Mouse (Mus musculus): ENCODE data around the gene Zswim9. TPM values are rescaled to one million over a fixed set of nuclear protein-coding genes. Genes with fewer than 3 reads are reported as not detected.

Zswim9 gene
- total RNA-seq (2014; rRNA removed) = 3.1 TPM in 2 replicates
- polyA plus RNA-seq (2012; rRNA removed) = 1.0 and 1.5 TPM in 2 replicates

DNA sequence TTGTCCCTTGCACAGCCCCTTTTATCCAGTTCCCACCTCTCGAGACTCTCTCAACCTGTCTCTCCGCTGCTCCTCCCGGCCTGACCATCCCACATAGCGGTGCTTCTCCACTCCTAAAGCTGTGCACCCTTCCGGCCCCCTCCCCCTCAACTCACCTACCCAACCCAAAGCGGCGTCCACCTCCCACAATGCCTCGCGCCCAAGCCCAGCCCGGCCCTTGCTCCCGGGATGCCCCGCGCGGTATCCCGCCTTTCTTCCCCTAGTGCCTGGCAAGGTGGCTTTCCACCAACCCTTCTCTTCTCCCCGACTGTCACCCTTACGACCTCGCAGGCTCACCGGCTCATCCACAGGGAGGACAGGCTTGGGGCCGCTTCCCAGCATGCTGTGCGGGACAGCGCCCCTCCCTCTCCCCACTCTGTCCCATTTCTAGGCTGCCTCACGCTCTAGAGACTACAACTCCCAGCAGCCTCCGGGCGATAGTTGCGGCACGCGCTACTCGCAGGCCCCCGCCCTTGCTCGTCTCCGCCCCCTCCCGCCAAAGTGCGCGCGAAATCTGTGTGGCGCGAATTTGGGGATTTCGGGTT, at the start of gene Zswim9:
Zswim9 (minus strand) TSS at position 414 of the 584 bp plus-strand sequence.
- 1% methylated on average over 39 of the region's 39 CpGs for WGBS
- Histone ChIP-seq H3K36me3 (ENCODE audit: control insufficient read depth, insufficient read depth, low read length) (peaks cover 4% of the 10 kb centered on the region; the same call in 1 of the 2 replicates), H3K4me1 (ENCODE audit: control insufficient read depth, insufficient read depth, low read length) (peaks cover 3% of the 10 kb centered on the region), H3K27me3 (ENCODE audit: control insufficient read depth, insufficient read depth, low read length) (no peaks in the 10 kb centered on the region), H3K9ac (ENCODE audit: low read depth, low read length) (peak within 1 kb of the TSS; percentile 66), H3K79me2 (ENCODE audit: control insufficient read depth, insufficient read depth, low read length) (no peaks in the 10 kb centered on the region), H3K27ac (replicated peaks; ENCODE audit: insufficient read depth, low read depth, low read length) (peak within 1 kb of the TSS; percentile 67), H3K4me3 (ENCODE audit: insufficient read depth, low read depth, low read length) (peak within 1 kb of the TSS; percentile 66)
- TF ChIP-seq POLR2A (IDR thresholded peaks at IDR 0.05; ENCODE audit: extremely low read depth, insufficient read depth, low read length) (0 out of 2 replicates have a peak, but pooled peaks have one; percentile 21), CTCF (IDR thresholded peaks at IDR 0.05; ENCODE audit: low read depth, low read length) (no peak)
- peak; percentile 84 for DNase-seq (ENCODE audit: extremely low read depth, low read depth, low spot score)

DNA sequence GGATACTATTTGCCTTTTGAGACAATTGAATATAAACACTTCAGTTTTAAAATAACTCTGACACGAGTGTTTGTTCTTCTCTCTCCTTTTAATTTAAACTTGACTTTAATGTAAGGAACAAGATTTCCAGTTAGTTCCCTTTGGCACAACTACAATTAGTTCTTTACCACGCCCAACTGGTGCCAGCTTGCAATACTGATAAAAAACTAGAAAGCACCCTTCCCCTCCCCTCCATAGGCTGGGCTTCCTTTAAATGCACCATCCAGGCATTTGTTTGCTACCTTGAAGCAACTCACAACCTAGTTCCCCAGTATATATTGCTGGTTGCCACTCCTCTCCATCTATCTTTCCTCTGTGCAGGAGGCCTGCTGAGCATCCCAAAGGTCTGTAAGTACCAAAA, 45.8 kb upstream of the Zswim9 start, which contains the start of gene Pla2g4c:
Pla2g4c (plus strand) TSS at position 340 of the 400 bp plus-strand sequence.
- no peak within 1 kb of the TSS for H3K4me3 ChIP-seq (ENCODE audit: insufficient read depth, low read depth, low read length)
- no peaks in the 10 kb centered on the region for H3K36me3 ChIP-seq (ENCODE audit: control insufficient read depth, insufficient read depth, low read length)
- TF ChIP-seq POLR2A (IDR thresholded peaks at IDR 0.05; ENCODE audit: extremely low read depth, insufficient read depth, low read length) (no peak), CTCF (IDR thresholded peaks at IDR 0.05; ENCODE audit: low read depth, low read length) (no peak)
- H3K4me1 ChIP-seq (ENCODE audit: control insufficient read depth, insufficient read depth, low read length) = no peaks in the 10 kb centered on the region
- no peaks in the 10 kb centered on the region for H3K79me2 ChIP-seq (ENCODE audit: control insufficient read depth, insufficient read depth, low read length)
- H3K27me3 ChIP-seq (ENCODE audit: control insufficient read depth, insufficient read depth, low read length) = no peaks in the 10 kb centered on the region
- no peak for DNase-seq (ENCODE audit: extremely low read depth, low read depth, low spot score)
- 92% methylated on average over 2 of the region's 2 CpGs for WGBS
- no peak within 1 kb of the TSS for H3K9ac ChIP-seq (ENCODE audit: low read depth, low read length)
- H3K27ac ChIP-seq (replicated peaks; ENCODE audit: insufficient read depth, low read depth, low read length) = no peak within 1 kb of the TSS

DNA sequence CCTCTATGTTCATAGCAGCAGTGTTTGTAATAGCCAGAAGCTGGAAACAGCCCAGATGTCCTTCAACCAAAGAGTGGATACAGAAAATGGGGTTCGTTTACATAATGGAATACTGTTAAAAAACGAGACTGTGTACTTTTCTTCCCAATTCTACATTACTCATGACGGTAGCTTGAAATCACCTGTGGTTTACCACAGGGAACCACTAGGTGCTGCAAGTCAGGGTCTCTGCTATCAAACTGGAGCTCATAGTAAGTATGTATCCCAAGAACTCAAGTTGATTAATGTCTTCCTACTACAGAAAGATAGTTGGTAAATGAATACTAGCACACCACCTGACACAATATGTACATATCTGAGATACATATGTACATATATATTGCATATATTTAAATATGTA, 42.9 kb upstream of the Zswim9 start:
- Histone ChIP-seq H3K27me3 (ENCODE audit: control insufficient read depth, insufficient read depth, low read length) (no peaks in the 10 kb centered on the region), H3K27ac (replicated peaks; ENCODE audit: insufficient read depth, low read depth, low read length) (no peak overlapping the region), H3K79me2 (ENCODE audit: control insufficient read depth, insufficient read depth, low read length) (no peaks in the 10 kb centered on the region), H3K9ac (ENCODE audit: low read depth, low read length) (no peak overlapping the region), H3K4me3 (ENCODE audit: insufficient read depth, low read depth, low read length) (no peak overlapping the region), H3K36me3 (ENCODE audit: control insufficient read depth, insufficient read depth, low read length) (no peaks in the 10 kb centered on the region), H3K4me1 (ENCODE audit: control insufficient read depth, insufficient read depth, low read length) (no peaks in the 10 kb centered on the region)
- no peak for TF ChIP-seq CTCF (IDR thresholded peaks at IDR 0.05; ENCODE audit: low read depth, low read length)
- TF ChIP-seq POLR2A (IDR thresholded peaks at IDR 0.05; ENCODE audit: extremely low read depth, insufficient read depth, low read length) = no peak
- DNase-seq (ENCODE audit: extremely low read depth, low read depth, low spot score) = no peak
- WGBS = 82% methylated on average over 3 of the region's 3 CpGs

DNA sequence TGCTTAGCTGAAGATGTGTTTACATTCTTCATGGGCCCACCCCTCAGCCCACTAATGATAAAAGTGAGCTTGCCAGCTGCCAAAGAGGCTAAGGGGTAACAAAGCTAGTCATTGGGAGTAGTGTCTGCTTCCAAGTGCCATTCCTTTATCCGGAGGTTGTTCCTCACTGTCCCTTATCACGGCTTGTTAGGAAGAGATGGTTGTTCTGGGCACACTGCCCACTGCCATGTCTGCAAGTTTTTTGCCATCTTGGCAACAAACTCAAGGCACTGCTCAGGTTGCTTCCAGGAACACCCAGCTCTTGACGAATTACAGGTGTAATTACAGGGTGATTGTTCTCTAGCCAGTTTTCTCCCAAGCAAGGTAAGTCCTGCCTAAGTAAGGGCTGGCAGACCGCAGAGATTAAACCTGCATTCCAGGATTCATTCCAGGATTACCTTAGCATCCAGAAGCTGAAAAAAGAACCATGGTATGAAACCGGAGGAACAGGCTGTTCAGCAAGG, 35.6 kb upstream of the Zswim9 start:
- DNase-seq (ENCODE audit: extremely low read depth, low read depth, low spot score) = no peak
- H3K27ac ChIP-seq (replicated peaks; ENCODE audit: insufficient read depth, low read depth, low read length) = no peak overlapping the region
- no peaks in the 10 kb centered on the region for H3K27me3 ChIP-seq (ENCODE audit: control insufficient read depth, insufficient read depth, low read length)
- 80% methylated on average over 5 of the region's 5 CpGs for WGBS
- no peaks in the 10 kb centered on the region for H3K79me2 ChIP-seq (ENCODE audit: control insufficient read depth, insufficient read depth, low read length)
- H3K4me3 ChIP-seq (ENCODE audit: insufficient read depth, low read depth, low read length) = no peak overlapping the region
- H3K4me1 ChIP-seq (ENCODE audit: control insufficient read depth, insufficient read depth, low read length) = no peaks in the 10 kb centered on the region
- H3K9ac ChIP-seq (ENCODE audit: low read depth, low read length) = no peak overlapping the region
- no peaks in the 10 kb centered on the region for H3K36me3 ChIP-seq (ENCODE audit: control insufficient read depth, insufficient read depth, low read length)
- TF ChIP-seq CTCF (IDR thresholded peaks at IDR 0.05; ENCODE audit: low read depth, low read length) (no peak), POLR2A (IDR thresholded peaks at IDR 0.05; ENCODE audit: extremely low read depth, insufficient read depth, low read length) (no peak)

DNA sequence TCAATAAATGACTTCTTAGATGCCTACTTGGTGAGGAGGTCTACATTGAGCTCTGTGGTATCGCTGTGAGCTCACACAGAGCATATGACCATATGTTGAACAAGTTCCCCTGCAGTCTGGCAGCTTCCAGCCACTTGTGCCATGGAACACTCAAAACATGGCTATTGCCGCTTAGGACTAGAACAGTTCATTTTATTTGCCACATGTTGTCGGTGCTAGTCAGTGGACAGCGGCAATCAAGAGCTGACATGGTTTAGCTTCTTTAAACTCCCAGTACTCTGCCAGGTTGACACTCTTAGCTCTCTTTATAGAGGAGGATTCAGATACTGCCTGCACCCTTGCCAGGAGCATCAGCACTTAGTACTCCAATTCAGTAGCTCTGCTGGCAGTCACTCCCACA, 32.9 kb upstream of the Zswim9 start:
- Histone ChIP-seq H3K36me3 (ENCODE audit: control insufficient read depth, insufficient read depth, low read length) (no peaks in the 10 kb centered on the region), H3K4me1 (ENCODE audit: control insufficient read depth, insufficient read depth, low read length) (no peaks in the 10 kb centered on the region), H3K79me2 (ENCODE audit: control insufficient read depth, insufficient read depth, low read length) (no peaks in the 10 kb centered on the region), H3K4me3 (ENCODE audit: insufficient read depth, low read depth, low read length) (no peak overlapping the region), H3K9ac (ENCODE audit: low read depth, low read length) (no peak overlapping the region), H3K27ac (replicated peaks; ENCODE audit: insufficient read depth, low read depth, low read length) (no peak overlapping the region), H3K27me3 (ENCODE audit: control insufficient read depth, insufficient read depth, low read length) (no peaks in the 10 kb centered on the region)
- no peak for DNase-seq (ENCODE audit: extremely low read depth, low read depth, low spot score)
- WGBS = 100% methylated on average over 4 of the region's 4 CpGs
- no peak for TF ChIP-seq CTCF (IDR thresholded peaks at IDR 0.05; ENCODE audit: low read depth, low read length)
- no peak for TF ChIP-seq POLR2A (IDR thresholded peaks at IDR 0.05; ENCODE audit: extremely low read depth, insufficient read depth, low read length)

All from liver, adult 2 months (tissue).